Mouse (Mus musculus) heart, embryonic 10.5 days (tissue): ENCODE data around the gene Olfr288. TPM values are rescaled to one million over a fixed set of nuclear protein-coding genes. Genes with fewer than 3 reads are reported as not detected.

Source experiments
- DNase-seq: peaks from one replicate; pipeline ENCODE4 v3.0.0-alpha.2; 2017; ENCODE audit warnings: low spot score
- H3K27ac ChIP-seq: fragments of 300-500 bp; sonication (generic); 2 replicates; pipeline ENCODE4 v1.5.1; 2016; ENCODE audit warnings: mild to moderate bottlenecking
- H3K27me3 ChIP-seq: fragments of 300-500 bp; sonication (generic); 2 replicates; pipeline ENCODE4 v1.6.1; 2016; ENCODE audit warnings: mild to moderate bottlenecking; ENCODE audit not compliant: poor library complexity, insufficient read depth, severe bottlenecking
- H3K36me3 ChIP-seq: fragments of 300-500 bp; sonication (generic); 2 replicates; pipeline ENCODE4 v1.6.1; 2016; ENCODE audit warnings: mild to moderate bottlenecking, moderate library complexity
- H3K4me1 ChIP-seq: fragments of 300-500 bp; sonication (generic); 2 replicates; pipeline ENCODE4 v1.6.1; 2016; ENCODE audit warnings: mild to moderate bottlenecking
- H3K4me3 ChIP-seq: fragments of 300-500 bp; sonication (generic); 2 replicates; pipeline ENCODE4 v1.5.1; 2016; ENCODE audit warnings: mild to moderate bottlenecking, moderate library complexity
- H3K9me3 ChIP-seq: fragments of 300-500 bp; sonication (generic); 2 replicates; pipeline ENCODE4 v1.6.1; 2016; ENCODE audit warnings: mild to moderate bottlenecking, moderate library complexity
- WGBS: fragments of 180-500 bp; shearing (Covaris S2); methylation state at CpG from one replicate; pipeline ENCODE4 v1.1.7; 2016; 5-methylcytosine and 5-hydroxymethylcytosine counted together
- polyA plus RNA-seq: library from polyadenylated mRNA; unstranded; fragments of >200 nt; fragmentation: Nextera tagmentation; extraction: Ambion mirVana; gene quantifications from 2 replicates; pipeline ENCODE4 v1.2.1, GENCODE M21; 2016

Gene Olfr288
- polyA plus RNA-seq, 1 experiment from 2014 or later, result not detected

GRCm38 (mm10) chr15:98157253-98157652 is 38.1 kb downstream of the Olfr288 start:
- Histone ChIP-seq H3K36me3 (no peaks in the 10 kb centered on the region), H3K9me3 (no peaks in the 10 kb centered on the region), H3K4me3 (no peak overlapping the region), H3K4me1 (peaks cover 7% of the 10 kb centered on the region), H3K27ac (no peak overlapping the region), H3K27me3 (no peaks in the 10 kb centered on the region)
- no peak for DNase-seq
- 61% methylated on average over 1 of the region's 1 CpGs for WGBS

- no peak for DNase-seq
- no peak overlapping the region for H3K4me3 ChIP-seq
- no peaks in the 10 kb centered on the region for H3K36me3 ChIP-seq
- 48% methylated on average over 4 of the region's 4 CpGs for WGBS
- H3K27me3 ChIP-seq, result no peaks in the 10 kb centered on the region
- no peak overlapping the region for H3K27ac ChIP-seq
- H3K4me1 ChIP-seq, result peaks cover 4% of the 10 kb centered on the region
- no peaks in the 10 kb centered on the region for H3K9me3 ChIP-seq
These were observed 39.4 kb downstream of the Olfr288 start for GRCm38 (mm10) chr15:98155944-98156343.

DNA sequence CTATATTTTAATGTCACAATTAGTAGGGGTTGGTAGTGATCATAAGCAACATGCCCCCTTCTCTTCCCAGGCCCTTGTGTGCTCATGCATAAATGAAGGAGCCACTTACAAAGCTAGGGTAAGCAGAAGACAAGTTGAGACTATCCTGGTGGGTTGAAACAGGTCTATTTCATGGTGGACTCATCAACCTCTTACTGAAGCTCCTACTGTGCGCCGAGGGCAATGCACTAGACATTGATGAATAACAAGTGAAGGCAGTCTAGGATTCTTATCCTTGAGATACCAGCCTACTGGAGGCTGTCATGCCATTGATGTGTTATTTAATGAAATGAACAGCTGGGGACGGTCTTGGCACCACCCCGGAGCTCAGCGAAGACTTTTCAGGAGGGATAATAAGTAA is 40.1 kb downstream of the Olfr288 start:
- no peaks in the 10 kb centered on the region; the same call in 1 of the 2 replicates for H3K4me1 ChIP-seq
- 88% methylated on average over 5 of the region's 5 CpGs for WGBS
- H3K9me3 ChIP-seq, result no peaks in the 10 kb centered on the region
- no peak for DNase-seq
- H3K27ac ChIP-seq, result no peak overlapping the region
- H3K36me3 ChIP-seq, result no peaks in the 10 kb centered on the region
- H3K4me3 ChIP-seq, result no peak overlapping the region
- H3K27me3 ChIP-seq, result no peaks in the 10 kb centered on the region

DNA sequence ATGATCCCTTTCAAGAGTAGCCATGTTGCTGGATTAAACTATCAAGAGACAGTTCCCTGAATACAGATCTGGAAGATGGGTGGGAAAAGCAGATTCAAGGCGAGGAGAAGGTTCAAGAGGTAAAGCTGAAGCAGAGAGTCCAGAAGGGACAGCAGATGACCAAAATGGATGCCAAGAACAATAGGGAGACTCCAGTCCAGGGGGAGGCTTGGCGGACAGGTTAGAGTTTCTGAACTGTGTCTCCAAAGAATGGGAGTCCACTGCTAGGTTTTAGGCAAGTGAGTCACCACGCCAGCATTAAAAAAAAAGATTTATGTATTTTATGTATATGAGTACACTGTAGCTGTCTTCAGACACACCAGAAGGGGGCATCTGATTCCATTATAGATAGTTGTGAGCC is 40.7 kb downstream of the Olfr288 start:
- DNase-seq, result no peak
- WGBS, result 74% methylated on average over 3 of the region's 3 CpGs
- Histone ChIP-seq H3K4me3 (no peak overlapping the region), H3K4me1 (no peaks in the 10 kb centered on the region; the same call in 1 of the 2 replicates), H3K9me3 (no peaks in the 10 kb centered on the region), H3K27ac (no peak overlapping the region), H3K27me3 (no peaks in the 10 kb centered on the region), H3K36me3 (no peaks in the 10 kb centered on the region)

DNA sequence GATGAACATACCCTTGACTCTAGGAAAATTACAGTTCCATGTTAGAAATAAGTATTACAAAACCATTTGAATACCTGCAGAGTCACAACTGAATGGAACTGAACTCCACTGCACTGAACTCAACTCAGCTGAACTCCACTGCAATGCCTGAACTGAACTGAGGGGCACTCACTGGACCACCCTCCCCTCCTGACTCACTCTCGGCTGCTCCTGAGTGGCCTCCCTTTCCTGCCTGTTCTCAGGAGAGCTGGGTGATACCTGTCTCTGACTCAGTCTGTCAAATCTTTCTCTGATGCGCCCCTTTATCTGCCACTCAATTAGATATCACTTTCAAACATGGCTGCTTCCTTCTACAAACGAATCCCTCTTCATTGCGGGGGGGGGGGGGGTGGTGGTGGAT is 41.2 kb downstream of the Olfr288 start:
- DNase-seq, result no peak
- Histone ChIP-seq H3K36me3 (no peaks in the 10 kb centered on the region), H3K4me1 (no peaks in the 10 kb centered on the region; the same call in 1 of the 2 replicates), H3K27me3 (no peaks in the 10 kb centered on the region), H3K4me3 (no peak overlapping the region), H3K27ac (no peak overlapping the region), H3K9me3 (no peaks in the 10 kb centered on the region)
- 56% methylated on average over 4 of the region's 4 CpGs for WGBS

- H3K36me3 ChIP-seq, result no peaks in the 10 kb centered on the region
- WGBS, result 39% methylated on average over 3 of the region's 3 CpGs
- H3K9me3 ChIP-seq, result no peaks in the 10 kb centered on the region
- H3K27me3 ChIP-seq, result no peaks in the 10 kb centered on the region
- no peak overlapping the region for H3K4me3 ChIP-seq
- H3K27ac ChIP-seq, result peak overlapping the region; percentile 62
- DNase-seq, result no peak
- H3K4me1 ChIP-seq, result peaks cover 2% of the 10 kb centered on the region; the same call in 1 of the 2 replicates
These were observed 41.7 kb downstream of the Olfr288 start for GRCm38 (mm10) chr15:98153625-98154024.

DNA sequence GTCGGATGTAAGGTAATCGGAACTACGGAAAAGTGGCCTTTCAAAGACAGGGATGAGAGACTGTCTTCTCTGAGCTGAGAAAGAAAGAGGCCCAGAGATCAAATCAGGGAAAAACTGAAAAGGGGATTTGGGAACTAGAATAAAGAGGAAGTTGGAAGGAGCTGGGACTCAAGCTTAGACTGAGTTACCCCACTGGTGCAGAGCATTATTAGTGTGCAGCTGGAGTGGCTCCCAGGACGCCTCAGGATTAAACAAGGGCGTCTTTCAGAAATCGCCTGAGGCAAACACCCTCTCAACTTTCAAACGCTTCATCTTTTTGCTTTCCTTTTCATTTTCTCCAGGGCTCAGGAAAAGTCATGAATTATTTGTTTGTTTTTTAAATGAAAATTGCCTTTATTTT is 42.4 kb downstream of the Olfr288 start:
- H3K4me3 ChIP-seq, result no peak overlapping the region
- H3K36me3 ChIP-seq, result no peaks in the 10 kb centered on the region
- DNase-seq, result no peak
- H3K9me3 ChIP-seq, result no peaks in the 10 kb centered on the region
- no peaks in the 10 kb centered on the region for H3K27me3 ChIP-seq
- 85% methylated on average over 7 of the region's 7 CpGs for WGBS
- H3K27ac ChIP-seq, result no peak overlapping the region
- H3K4me1 ChIP-seq, result peaks cover 8% of the 10 kb centered on the region

GRCm38 (mm10) chr15:98149166-98149602 is 46.2 kb downstream of the Olfr288 start:
- no peaks in the 10 kb centered on the region for H3K36me3 ChIP-seq
- H3K27ac ChIP-seq, result peak overlapping the region; percentile 86
- peak; percentile 80 for DNase-seq
- WGBS, result 39% methylated on average over 10 of the region's 10 CpGs
- H3K9me3 ChIP-seq, result no peaks in the 10 kb centered on the region
- H3K4me1 ChIP-seq, result peaks cover 24% of the 10 kb centered on the region
- no peak overlapping the region for H3K4me3 ChIP-seq
- H3K27me3 ChIP-seq, result no peaks in the 10 kb centered on the region

GRCm38 (mm10) chr15:98148356-98148755 is 47.0 kb downstream of the Olfr288 start:
- H3K27ac ChIP-seq, result peak overlapping the region; percentile 86
- DNase-seq, result no peak
- H3K27me3 ChIP-seq, result no peaks in the 10 kb centered on the region
- H3K36me3 ChIP-seq, result no peaks in the 10 kb centered on the region
- H3K4me1 ChIP-seq, result peaks cover 25% of the 10 kb centered on the region
- 71% methylated on average over 3 of the region's 3 CpGs for WGBS
- no peak overlapping the region for H3K4me3 ChIP-seq
- no peaks in the 10 kb centered on the region for H3K9me3 ChIP-seq

GRCm38 (mm10) chr15:98145559-98146181 is 49.7 kb downstream of the Olfr288 start:
- peak; percentile 96 for DNase-seq
- H3K4me3 ChIP-seq, result peak overlapping the region; percentile 100
- H3K36me3 ChIP-seq, result peaks cover 18% of the 10 kb centered on the region
- H3K27ac ChIP-seq, result peak overlapping the region; percentile 95
- H3K4me1 ChIP-seq, result peaks cover 25% of the 10 kb centered on the region
- WGBS, result under 1% methylated on average over 38 of the region's 38 CpGs
- no peaks in the 10 kb centered on the region for H3K27me3 ChIP-seq
- no peaks in the 10 kb centered on the region for H3K9me3 ChIP-seq

GRCm38 (mm10) chr15:98144861-98145507 is 50.4 kb downstream of the Olfr288 start:
- Histone ChIP-seq H3K36me3 (peaks cover 25% of the 10 kb centered on the region), H3K4me1 (peaks cover 25% of the 10 kb centered on the region), H3K27ac (peak overlapping the region; percentile 95), H3K4me3 (peak overlapping the region; percentile 100), H3K9me3 (no peaks in the 10 kb centered on the region), H3K27me3 (no peaks in the 10 kb centered on the region)
- DNase-seq, result no peak
- WGBS, result under 1% methylated on average over 36 of the region's 36 CpGs

DNA sequence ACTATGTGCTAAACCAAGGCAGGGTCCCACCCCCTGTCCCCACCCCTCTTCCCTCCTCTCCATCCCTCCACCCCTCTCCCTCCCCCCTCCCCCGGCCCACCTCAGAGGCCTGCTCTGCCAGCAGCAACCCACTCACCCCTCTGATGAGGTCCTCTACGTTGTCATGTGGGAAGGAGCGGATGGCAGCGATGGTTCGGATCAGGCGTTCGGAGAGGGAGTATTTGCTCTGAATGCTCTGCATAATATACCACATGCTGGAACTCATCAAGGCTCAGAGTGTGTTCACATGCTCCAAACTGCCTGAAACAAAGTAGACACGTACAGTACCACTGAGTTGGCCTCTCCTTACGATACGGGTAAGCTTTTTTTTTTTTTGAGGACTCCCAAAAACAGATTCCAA is 52.8 kb downstream of the Olfr288 start:
- no peaks in the 10 kb centered on the region for H3K9me3 ChIP-seq
- 86% methylated on average over 10 of the region's 10 CpGs for WGBS
- no peaks in the 10 kb centered on the region for H3K27me3 ChIP-seq
- H3K36me3 ChIP-seq, result peaks cover 48% of the 10 kb centered on the region
- DNase-seq, result no peak
- H3K4me3 ChIP-seq, result no peak overlapping the region
- H3K27ac ChIP-seq, result no peak overlapping the region
- peaks cover 16% of the 10 kb centered on the region for H3K4me1 ChIP-seq

DNA sequence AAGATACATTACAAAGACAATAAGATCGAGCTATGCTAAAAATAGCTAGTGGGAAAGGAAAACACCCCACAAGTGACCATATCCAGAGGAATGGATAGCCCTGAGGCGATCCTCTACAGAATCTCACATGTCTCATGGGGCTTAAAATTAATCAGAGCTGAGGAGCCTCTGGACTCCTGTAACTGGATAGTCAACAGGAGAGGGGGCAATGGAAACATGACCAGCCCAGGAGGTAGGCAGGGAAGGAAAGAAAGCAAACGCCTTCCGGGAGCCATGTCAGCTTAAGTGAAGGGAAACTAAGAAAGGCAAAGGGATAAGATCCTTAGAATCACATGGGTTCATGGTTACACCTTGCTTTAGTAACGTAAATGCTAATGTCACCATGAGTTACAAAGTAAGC is 54.5 kb downstream of the Olfr288 start:
- no peak overlapping the region for H3K27ac ChIP-seq
- peaks cover 64% of the 10 kb centered on the region for H3K36me3 ChIP-seq
- WGBS, result 93% methylated on average over 5 of the region's 5 CpGs
- no peak for DNase-seq
- no peaks in the 10 kb centered on the region for H3K9me3 ChIP-seq
- H3K4me1 ChIP-seq, result peaks cover 12% of the 10 kb centered on the region; the same call in 1 of the 2 replicates
- H3K27me3 ChIP-seq, result no peaks in the 10 kb centered on the region
- H3K4me3 ChIP-seq, result no peak overlapping the region
